In genomic region chr14:54578063-54578462, GRCm38 (mm10) we compare ENCODE assay signal across 9 mouse cellular contexts. TPM values are rescaled to one million over a fixed set of nuclear protein-coding genes. Genes with fewer than 3 reads are reported as not detected.
DNase-seq lines count a peak whose midpoint lies in the region; ATAC-seq lines count a peak whose summit lies in the region.
"Had no signal": no experiment of that assay in that cellular context is flagged by ENCODE, and none has a peak within 500 bp of the region (broad histone marks: within the 10 kb centered on the region; RNA-seq: fewer than 3 reads in every experiment).

No protein-coding gene starts in this region.

- intact Hi-C loops in left cerebral cortex, postnatal 36 days (cut with DNase I): loop anchor here (5.0 kb wide), 1 partner anchor 351 kb away; no protein-coding TSS in a partner anchor

- H3K36me3 ChIP-seq in heart, embryonic 16.5 days (ENCODE audit: control insufficient read depth, insufficient read depth): no peaks in the 10 kb centered on the region
- peaks cover 25% of the 10 kb centered on the region for H3K36me3 ChIP-seq in limb, embryonic 12.5 days
- H3K36me3 ChIP-seq in midbrain, embryonic 14.5 days (ENCODE audit: control insufficient read depth, insufficient read depth, low read length): no peaks in the 10 kb centered on the region

- H3K4me1 ChIP-seq in heart, embryonic 16.5 days (ENCODE audit: control insufficient read depth, insufficient read depth, low read length): peaks cover 28% of the 10 kb centered on the region
- H3K4me1 ChIP-seq in limb, embryonic 12.5 days (replicated peaks): peaks cover 25% of the 10 kb centered on the region
- peaks cover 22% of the 10 kb centered on the region for H3K4me1 ChIP-seq in midbrain, embryonic 14.5 days (ENCODE audit: control insufficient read depth, insufficient read depth, low read length)

- H3K4me3 ChIP-seq in heart, embryonic 16.5 days (ENCODE audit: low read length): peak overlapping the region; percentile 63
- H3K4me3 ChIP-seq in limb, embryonic 12.5 days (replicated peaks): peak overlapping the region; percentile 99
- H3K4me3 ChIP-seq in midbrain, embryonic 14.5 days (replicated peaks; ENCODE audit: low read depth, low read length): peak overlapping the region; percentile 51

- H3K27ac ChIP-seq in heart, embryonic 16.5 days (ENCODE audit: low read length): peak overlapping the region; percentile 96
- peak overlapping the region; percentile 96 for H3K27ac ChIP-seq in limb, embryonic 12.5 days
- H3K27ac ChIP-seq in midbrain, embryonic 14.5 days (replicated peaks; ENCODE audit: low read depth, low read length): peak overlapping the region; percentile 73

- H3K9me3 ChIP-seq in heart, embryonic 16.5 days (replicated peaks; ENCODE audit: control insufficient read depth, low read length): no peaks in the 10 kb centered on the region
- H3K9me3 ChIP-seq in limb, embryonic 12.5 days: no peaks in the 10 kb centered on the region
- no peaks in the 10 kb centered on the region for H3K9me3 ChIP-seq in midbrain, embryonic 14.5 days (ENCODE audit: control insufficient read depth, low read length)

- under 1% methylated on average over 10 of the region's 10 CpGs for WGBS in heart, embryonic 16.5 days
- WGBS in limb, embryonic 12.5 days: under 1% methylated on average over 10 of the region's 10 CpGs
- under 1% methylated on average over 10 of the region's 10 CpGs for WGBS in midbrain, embryonic 14.5 days

- H3K27me3 ChIP-seq in heart, embryonic 16.5 days (ENCODE audit: control insufficient read depth, insufficient read depth, low read length): no peaks in the 10 kb centered on the region
- H3K27me3 ChIP-seq in limb, embryonic 12.5 days: no peaks in the 10 kb centered on the region
- H3K27me3 ChIP-seq in midbrain, embryonic 14.5 days (ENCODE audit: control insufficient read depth, insufficient read depth, low read length): peaks cover 23% of the 10 kb centered on the region

- ATAC-seq in heart, embryonic 16.5 days (replicated peaks; ENCODE audit: extremely low read depth, insufficient read depth, low FRiP score): peak; percentile 19; the same call in 1 of the 2 replicates
- ATAC-seq in limb, embryonic 12.5 days (ENCODE audit: insufficient number of reproducible peaks, insufficient read depth, low FRiP score, low TSS enrichment, low read depth): no peak
- ATAC-seq in midbrain, embryonic 14.5 days (ENCODE audit: low FRiP score, low TSS enrichment): no peak

- H3K9ac ChIP-seq in heart, embryonic 16.5 days (ENCODE audit: low read length): peak overlapping the region; percentile 88
- peak overlapping the region; percentile 97 for H3K9ac ChIP-seq in limb, embryonic 12.5 days (replicated peaks)
- peak overlapping the region; percentile 67; the same call in 1 of the 2 replicates for H3K9ac ChIP-seq in midbrain, embryonic 14.5 days (replicated peaks; ENCODE audit: low read length)

- peak; percentile 33 for DNase-seq in ovary, postnatal 14 days (ENCODE audit: low spot score)
- no peak for DNase-seq in ovary, adult 18-20 months (ENCODE audit: low spot score)
- DNase-seq in c-Kit-positive CD71-positive TER-119-negative erythroid progenitor cells, embryonic 14.5 days (ENCODE audit: low read depth): peak; percentile 48
- peak; percentile 73 for DNase-seq in midbrain, embryonic 14.5 days
- no peak for DNase-seq in cerebellum, adult 9-10 months
- no peak for DNase-seq in left cerebral cortex, postnatal 36 days (ENCODE audit: low spot score in 2 of 2)

- peak overlapping the region; percentile 86 for H3K4me2 ChIP-seq in heart, embryonic 16.5 days (ENCODE audit: low read depth, low read length)
- H3K4me2 ChIP-seq in limb, embryonic 12.5 days: peak overlapping the region; percentile 85
- peak overlapping the region; percentile 64 for H3K4me2 ChIP-seq in midbrain, embryonic 14.5 days (ENCODE audit: low read length)

RNA-seq across cellular contexts. Expression of gene Ajuba, which starts 0.7 kb away (rescaled TPM):
- 24.9 and 25.5 TPM in 2 replicates for polyA plus RNA-seq in heart, embryonic 16.5 days (2015; fragmentation: Nextera tagmentation; extraction: Ambion mirVana)
- 68.9 and 72.2 TPM in 2 replicates for polyA plus RNA-seq in limb, embryonic 12.5 days (2016; fragmentation: Nextera tagmentation; extraction: Ambion mirVana)
- 3.6 and 4.8 TPM in 2 replicates for polyA plus RNA-seq in midbrain, embryonic 14.5 days (2014; fragmentation: Nextera tagmentation; extraction: Ambion mirVana)
- total RNA-seq in left cerebral cortex, postnatal 36 days (2021): 1 to 10 TPM; 1.5 to 2.0 TPM

RNA-seq across cellular contexts. Expression of gene Haus4, which starts 23.6 kb away (rescaled TPM):
- 39.7 and 47.0 TPM in 2 replicates for polyA plus RNA-seq in heart, embryonic 16.5 days (2015; fragmentation: Nextera tagmentation; extraction: Ambion mirVana)
- 54.5 and 58.1 TPM in 2 replicates for polyA plus RNA-seq in limb, embryonic 12.5 days (2016; fragmentation: Nextera tagmentation; extraction: Ambion mirVana)
- polyA plus RNA-seq in midbrain, embryonic 14.5 days (2014; fragmentation: Nextera tagmentation; extraction: Ambion mirVana): 13.3 and 14.7 TPM in 2 replicates
- 1 to 10 TPM; 1.6 to 4.7 TPM for total RNA-seq in left cerebral cortex, postnatal 36 days (2021)

RNA-seq across cellular contexts. Expression of gene 4931414P19Rik, which starts 27.7 kb away (rescaled TPM):
- polyA plus RNA-seq in heart, embryonic 16.5 days (2015; fragmentation: Nextera tagmentation; extraction: Ambion mirVana): 6.7 and 7.8 TPM in 2 replicates
- polyA plus RNA-seq in limb, embryonic 12.5 days (2016; fragmentation: Nextera tagmentation; extraction: Ambion mirVana): 9.7 and 10.7 TPM in 2 replicates
- 5.4 and 6.1 TPM in 2 replicates for polyA plus RNA-seq in midbrain, embryonic 14.5 days (2014; fragmentation: Nextera tagmentation; extraction: Ambion mirVana)
- total RNA-seq in left cerebral cortex, postnatal 36 days (2021): 1 to 10 TPM; 6.6 to 8.4 TPM

RNA-seq across cellular contexts. Expression of gene Psmb5, which starts 39.8 kb away (rescaled TPM):
- 358 and 367 TPM in 2 replicates for polyA plus RNA-seq in heart, embryonic 16.5 days (2015; fragmentation: Nextera tagmentation; extraction: Ambion mirVana)
- polyA plus RNA-seq in limb, embryonic 12.5 days (2016; fragmentation: Nextera tagmentation; extraction: Ambion mirVana): 410 and 432 TPM in 2 replicates
- polyA plus RNA-seq in midbrain, embryonic 14.5 days (2014; fragmentation: Nextera tagmentation; extraction: Ambion mirVana): 409 and 454 TPM in 2 replicates
- total RNA-seq in left cerebral cortex, postnatal 36 days (2021): 100 to 1,000 TPM; 164 to 176 TPM

RNA-seq across cellular contexts. Expression of gene Psmb11, which starts 43.2 kb away (rescaled TPM):
- polyA plus RNA-seq in heart, embryonic 16.5 days (2015; fragmentation: Nextera tagmentation; extraction: Ambion mirVana): 9.5 and 22.3 TPM in 2 replicates
- polyA plus RNA-seq in limb, embryonic 12.5 days (2016; fragmentation: Nextera tagmentation; extraction: Ambion mirVana): 0.06 and 0.29 TPM in 2 replicates
- 0.18 TPM in 1 of 2 replicates, not detected in the other for polyA plus RNA-seq in midbrain, embryonic 14.5 days (2014; fragmentation: Nextera tagmentation; extraction: Ambion mirVana)
- total RNA-seq in left cerebral cortex, postnatal 36 days (2021): under 1 TPM; 0.27 to 0.30 TPM
- total RNA-seq: heart, postnatal 10 days had no signal

Comparison
In these comparisons a context has a peak if more than half of its experiments do, and no peak if none do; other contexts are left out.
1. DNase-seq: peak in ovary, postnatal 14 days (single experiment), c-Kit-positive CD71-positive TER-119-negative erythroid progenitor cells, embryonic 14.5 days (single experiment) and midbrain, embryonic 14.5 days (single experiment); none in ovary, adult 18-20 months (single experiment), cerebellum, adult 9-10 months (single experiment) and left cerebral cortex, postnatal 36 days (0 of 2).
2. Peak in every context shown above with its lines, with median percentiles within 50 percentile points of each other: H3K27ac ChIP-seq, H3K4me2 ChIP-seq, H3K4me3 ChIP-seq and H3K9ac ChIP-seq.